Mouse (Mus musculus) forebrain, embryonic 12.5 days (tissue): ENCODE measurements around the gene H1foo. TPM values are rescaled to one million over a fixed set of nuclear protein-coding genes. Genes with fewer than 3 reads are reported as not detected.
A peak's percentile ranks its signal among the peaks of the same experiment; 100 is the strongest.

ENCODE experiments used
- ATAC-seq: fragments of 200-750 bp; cut with Nextera tagmentation; 2 replicates; pipeline ENCODE4 v1.8.0; 2017; ENCODE audit warnings: moderate TSS enrichment; ENCODE audit not compliant: low FRiP score
- H3K27ac ChIP-seq: fragments of 300-500 bp; sonication (generic); 2 replicates; pipeline ENCODE4 v1.5.1; 2016; ENCODE audit warnings: mild to moderate bottlenecking
- H3K27me3 ChIP-seq: fragments of 300-500 bp; sonication (generic); 2 replicates; pipeline ENCODE4 v1.6.1; 2016; ENCODE audit warnings: mild to moderate bottlenecking
- H3K36me3 ChIP-seq: fragments of 300-500 bp; sonication (generic); replicated peaks from 2 replicates; pipeline ENCODE4 v1.6.1; 2016; ENCODE audit warnings: mild to moderate bottlenecking
- H3K4me1 ChIP-seq: fragments of 300-500 bp; sonication (generic); 2 replicates; pipeline ENCODE4 v1.6.1; 2016
- H3K4me2 ChIP-seq: fragments of 300-500 bp; sonication (generic); 2 replicates; pipeline ENCODE4 v1.6.1; 2016; ENCODE audit warnings: mild to moderate bottlenecking, moderate library complexity
- H3K4me3 ChIP-seq: fragments of 300-500 bp; sonication (generic); replicated peaks from 2 replicates; pipeline ENCODE4 v1.5.1; 2016; ENCODE audit warnings: mild to moderate bottlenecking
- H3K9ac ChIP-seq: fragments of 300-500 bp; sonication (generic); 2 replicates; pipeline ENCODE4 v1.6.1; 2016; ENCODE audit warnings: mild to moderate bottlenecking
- H3K9me3 ChIP-seq: fragments of 300-500 bp; sonication (generic); 2 replicates; pipeline ENCODE4 v1.6.1; 2016
- WGBS: fragments of 180-500 bp; shearing (Covaris S2); methylation state at CpG from one replicate; pipeline ENCODE4 v1.1.7; 2016; 5-methylcytosine and 5-hydroxymethylcytosine counted together
- polyA plus RNA-seq: library from polyadenylated mRNA; unstranded; fragments of >200 nt; fragmentation: Nextera tagmentation; extraction: Ambion mirVana; gene quantifications from 2 replicates; pipeline ENCODE4 v1.2.1, GENCODE M21; 2016

The H1foo gene
- polyA plus RNA-seq, 1 experiment from 2014 or later = not detected

- peak overlapping the region; percentile 13 for H3K4me2 ChIP-seq
These were observed 47.3 kb downstream of the H1foo start for GRCm38 (mm10) chr6:115991881-115992620.

GRCm38 (mm10) chr6:115992981-115993380 lies 48.2 kb downstream of the H1foo start:
- Histone ChIP-seq H3K9ac (peak overlapping the region; percentile 53; the same call in 1 of the 2 replicates), H3K27ac (no peak overlapping the region), H3K4me1 (peaks cover 33% of the 10 kb centered on the region), H3K36me3 (no peaks in the 10 kb centered on the region), H3K27me3 (peaks cover 63% of the 10 kb centered on the region), H3K9me3 (no peaks in the 10 kb centered on the region), H3K4me2 (peak overlapping the region; percentile 84), H3K4me3 (peak overlapping the region; percentile 47)
- ATAC-seq = 0 out of 2 replicates have a peak, but pooled peaks have one; percentile 0
- 45% methylated on average over 6 of the region's 6 CpGs for WGBS

More at GRCm38 (mm10) chr6:115991881-115992620, 47.3 kb downstream of the H1foo start:
- Histone ChIP-seq H3K27ac (no peak overlapping the region), H3K4me1 (peaks cover 28% of the 10 kb centered on the region), H3K9me3 (no peaks in the 10 kb centered on the region), H3K27me3 (peaks cover 63% of the 10 kb centered on the region), H3K9ac (0 out of 2 replicates have a peak overlapping the region, but pooled peaks have one; percentile 13), H3K4me3 (peak overlapping the region; percentile 47), H3K36me3 (no peaks in the 10 kb centered on the region)
- no peak for ATAC-seq
- 25% methylated on average over 10 of the region's 10 CpGs for WGBS

GRCm38 (mm10) chr6:115993463-115994145 lies 48.9 kb downstream of the H1foo start:
- Histone ChIP-seq H3K4me2 (peak overlapping the region; percentile 84), H3K9me3 (no peaks in the 10 kb centered on the region), H3K4me3 (peak overlapping the region; percentile 47), H3K9ac (peak overlapping the region; percentile 53), H3K4me1 (peaks cover 33% of the 10 kb centered on the region), H3K27ac (peak overlapping the region; percentile 36; the same call in 1 of the 2 replicates), H3K36me3 (no peaks in the 10 kb centered on the region), H3K27me3 (peaks cover 63% of the 10 kb centered on the region)
- 2% methylated on average over 86 of the region's 86 CpGs for WGBS
- 0 out of 2 replicates have a peak, but pooled peaks have one; percentile 31 for ATAC-seq

- Histone ChIP-seq H3K9ac (peak overlapping the region; percentile 53), H3K4me2 (peak overlapping the region; percentile 84), H3K36me3 (no peaks in the 10 kb centered on the region), H3K27me3 (peaks cover 59% of the 10 kb centered on the region), H3K4me3 (peak overlapping the region; percentile 47), H3K27ac (peak overlapping the region; percentile 36; the same call in 1 of the 2 replicates), H3K9me3 (no peaks in the 10 kb centered on the region), H3K4me1 (peaks cover 33% of the 10 kb centered on the region)
- ATAC-seq = no peak; the same call in 1 of the 2 replicates
- WGBS = under 1% methylated on average over 74 of the region's 93 CpGs
These were observed 49.6 kb downstream of the H1foo start for GRCm38 (mm10) chr6:115994146-115994876.

GRCm38 (mm10) chr6:115994877-115995520 lies 50.3 kb downstream of the H1foo start, which contains the start of gene Plxnd1:
TSS of gene Plxnd1 (minus strand) at chr6:115995005.
- Histone ChIP-seq H3K4me2 (peak within 1 kb of the TSS; percentile 84), H3K4me1 (peaks cover 33% of the 10 kb centered on the region), H3K36me3 (no peaks in the 10 kb centered on the region), H3K9ac (peak within 1 kb of the TSS; percentile 53), H3K9me3 (no peaks in the 10 kb centered on the region), H3K27ac (peak within 1 kb of the TSS; percentile 36), H3K27me3 (peaks cover 57% of the 10 kb centered on the region), H3K4me3 (peak within 1 kb of the TSS; percentile 47)
- ATAC-seq = peak; percentile 81
- WGBS = 1% methylated on average over 27 of the region's 51 CpGs

- WGBS = 57% methylated on average over 4 of the region's 4 CpGs
- no peaks in the 10 kb centered on the region for H3K9me3 ChIP-seq
- peak overlapping the region; percentile 31; the same call in 1 of the 2 replicates for H3K27ac ChIP-seq
- ATAC-seq = no peak
- H3K9ac ChIP-seq = no peak overlapping the region; the same call in 1 of the 2 replicates
- H3K27me3 ChIP-seq = peaks cover 53% of the 10 kb centered on the region
- H3K36me3 ChIP-seq = no peaks in the 10 kb centered on the region
- H3K4me3 ChIP-seq = peak overlapping the region; percentile 47
- peak overlapping the region; percentile 84 for H3K4me2 ChIP-seq
- peaks cover 33% of the 10 kb centered on the region for H3K4me1 ChIP-seq
These were observed 50.8 kb downstream of the H1foo start for GRCm38 (mm10) chr6:115995531-115995941.

GRCm38 (mm10) chr6:115996171-115996851 lies 51.6 kb downstream of the H1foo start:
- Histone ChIP-seq H3K4me1 (peaks cover 31% of the 10 kb centered on the region), H3K4me3 (no peak overlapping the region), H3K4me2 (no peak overlapping the region), H3K27me3 (peaks cover 45% of the 10 kb centered on the region), H3K36me3 (no peaks in the 10 kb centered on the region), H3K27ac (no peak overlapping the region), H3K9ac (no peak overlapping the region), H3K9me3 (no peaks in the 10 kb centered on the region)
- ATAC-seq = no peak
- WGBS = 35% methylated on average over 6 of the region's 6 CpGs

- H3K27me3 ChIP-seq = peaks cover 30% of the 10 kb centered on the region
- H3K36me3 ChIP-seq = no peaks in the 10 kb centered on the region
- H3K4me3 ChIP-seq = no peak overlapping the region
- H3K9ac ChIP-seq = no peak overlapping the region
- H3K4me2 ChIP-seq = no peak overlapping the region
- WGBS = 30% methylated on average over 3 of the region's 3 CpGs
- ATAC-seq = no peak
- no peak overlapping the region for H3K27ac ChIP-seq
- H3K9me3 ChIP-seq = no peaks in the 10 kb centered on the region
- peaks cover 24% of the 10 kb centered on the region for H3K4me1 ChIP-seq
These were observed 53.1 kb downstream of the H1foo start for GRCm38 (mm10) chr6:115997726-115998311.

- 78% methylated on average over 7 of the region's 7 CpGs for WGBS
- no peak overlapping the region for H3K27ac ChIP-seq
These were observed 54.0 kb downstream of the H1foo start for GRCm38 (mm10) chr6:115998758-115999157.

GRCm38 (mm10) chr6:115999227-115999626 lies 54.5 kb downstream of the H1foo start:
- ATAC-seq = no peak
- H3K36me3 ChIP-seq = no peaks in the 10 kb centered on the region
- WGBS = 80% methylated on average over 2 of the region's 2 CpGs
- peaks cover 11% of the 10 kb centered on the region for H3K4me1 ChIP-seq
- no peaks in the 10 kb centered on the region for H3K9me3 ChIP-seq
- H3K4me2 ChIP-seq = no peak overlapping the region
- H3K9ac ChIP-seq = no peak overlapping the region
- no peak overlapping the region for H3K27ac ChIP-seq
- H3K4me3 ChIP-seq = no peak overlapping the region
- peaks cover 16% of the 10 kb centered on the region for H3K27me3 ChIP-seq

More at GRCm38 (mm10) chr6:115998758-115999157, 54.0 kb downstream of the H1foo start:
- no peaks in the 10 kb centered on the region for H3K9me3 ChIP-seq
- ATAC-seq = no peak
- no peak overlapping the region for H3K4me2 ChIP-seq
- H3K4me1 ChIP-seq = peaks cover 16% of the 10 kb centered on the region
- no peak overlapping the region for H3K9ac ChIP-seq
- H3K27me3 ChIP-seq = peaks cover 21% of the 10 kb centered on the region
- H3K4me3 ChIP-seq = no peak overlapping the region
- no peaks in the 10 kb centered on the region for H3K36me3 ChIP-seq
